Comparison of ENCODE assay signal across 8 mouse cellular contexts in the genomic region with DNA sequence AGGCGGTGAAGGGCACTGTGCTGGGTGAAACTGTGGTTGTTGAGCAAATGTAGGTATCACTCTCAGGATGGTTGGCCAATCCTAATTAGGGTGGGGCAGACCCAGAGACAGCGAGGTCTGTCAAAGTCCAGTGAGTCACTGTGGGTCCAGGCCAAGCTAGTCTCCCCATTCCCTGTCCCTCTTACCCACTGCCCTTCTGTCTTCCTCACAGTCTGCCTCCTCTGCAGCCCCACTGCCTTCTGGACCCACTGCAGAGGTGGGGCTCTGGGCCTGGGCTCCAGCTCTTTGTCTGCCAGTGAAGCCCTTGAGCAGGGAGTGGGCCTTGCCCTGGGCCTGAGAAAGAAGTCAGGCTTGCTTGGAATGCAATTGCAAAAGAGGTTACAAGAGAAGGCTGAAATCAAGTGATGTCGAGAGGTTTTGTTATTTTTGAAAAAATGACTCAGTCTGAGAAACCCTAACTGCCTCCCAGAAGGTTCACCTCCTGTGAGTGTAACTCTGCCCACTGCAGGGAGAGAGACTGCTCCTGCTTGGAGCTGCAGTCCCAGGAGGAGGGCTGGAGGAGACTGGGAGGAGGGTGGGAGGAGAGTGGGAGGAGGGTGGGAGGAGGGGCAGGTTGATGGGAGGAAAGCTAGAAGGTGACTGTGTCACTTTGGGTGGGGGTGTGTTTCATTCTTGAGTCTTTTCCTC.
DNase-seq lines count a peak whose midpoint lies in the region; ATAC-seq and TF ChIP-seq lines count a peak whose summit lies in the region.

No protein-coding gene starts in this region.

- no peak for TF ChIP-seq CTCF in forebrain, postnatal 0 days (IDR thresholded peaks at IDR 0.05; ENCODE audit: low read depth)

- DNase-seq in forebrain, embryonic 10.5 days (ENCODE audit: extremely low spot score, low spot score): no peak
- no peak for DNase-seq in forebrain, postnatal 0 days
- peak; percentile 92 for DNase-seq in Muller cell, postnatal 12 days (ENCODE audit: inconsistent ontology term)
- DNase-seq in lung, postnatal 36 days: peak; percentile 79
- DNase-seq in cerebellum, adult 9-11 months: no peak
- no peak for DNase-seq in frontal cortex, adult 2 months (ENCODE audit: extremely low spot score in 1 of 2, low spot score in 1 of 2)

- ATAC-seq in forebrain, postnatal 0 days: no peak
- peak; percentile 76 for ATAC-seq in intestine, embryonic 15.5 days
- ATAC-seq in megakaryocyte-erythroid progenitor cell, adult 5-6 weeks (replicated peaks; ENCODE audit: low FRiP score, low TSS enrichment, poor library complexity, severe bottlenecking): no peak

- H3K4me1 ChIP-seq in forebrain, embryonic 10.5 days: peaks cover 13% of the 10 kb centered on the region
- no peaks in the 10 kb centered on the region for H3K4me1 ChIP-seq in forebrain, postnatal 0 days (ENCODE audit: insufficient read depth)
- peaks cover 11% of the 10 kb centered on the region for H3K4me1 ChIP-seq in intestine, embryonic 15.5 days (replicated peaks)

- no peaks in the 10 kb centered on the region for H3K36me3 ChIP-seq in forebrain, embryonic 10.5 days (replicated peaks)
- H3K36me3 ChIP-seq in forebrain, postnatal 0 days (ENCODE audit: insufficient read depth): no peaks in the 10 kb centered on the region
- H3K36me3 ChIP-seq in intestine, embryonic 15.5 days: no peaks in the 10 kb centered on the region

- WGBS in forebrain, embryonic 10.5 days: 74% methylated on average over 3 of the region's 3 CpGs
- 70% methylated on average over 3 of the region's 3 CpGs for WGBS in forebrain, postnatal 0 days
- 41% methylated on average over 3 of the region's 3 CpGs for WGBS in intestine, embryonic 15.5 days

- H3K27me3 ChIP-seq in forebrain, embryonic 10.5 days (ENCODE audit: poor library complexity, severe bottlenecking): 0 out of 2 replicates have a peak, but pooled peaks cover 10% of the 10 kb centered on the region
- no peaks in the 10 kb centered on the region for H3K27me3 ChIP-seq in forebrain, postnatal 0 days (ENCODE audit: insufficient read depth, low read length)
- H3K27me3 ChIP-seq in intestine, embryonic 15.5 days (replicated peaks): no peaks in the 10 kb centered on the region

- H3K4me3 ChIP-seq in forebrain, embryonic 10.5 days: no peak overlapping the region
- H3K4me3 ChIP-seq in forebrain, postnatal 0 days (ENCODE audit: low read depth, low read length): no peak overlapping the region
- no peak overlapping the region for H3K4me3 ChIP-seq in intestine, embryonic 15.5 days (replicated peaks)

- H3K9me3 ChIP-seq in forebrain, embryonic 10.5 days: no peaks in the 10 kb centered on the region
- no peaks in the 10 kb centered on the region for H3K9me3 ChIP-seq in forebrain, postnatal 0 days (ENCODE audit: low read length)
- no peaks in the 10 kb centered on the region for H3K9me3 ChIP-seq in intestine, embryonic 15.5 days

- peak overlapping the region; percentile 56; the same call in 1 of the 2 replicates for H3K27ac ChIP-seq in forebrain, embryonic 10.5 days
- H3K27ac ChIP-seq in forebrain, postnatal 0 days (ENCODE audit: low read depth, low read length): no peak overlapping the region
- peak overlapping the region; percentile 66 for H3K27ac ChIP-seq in intestine, embryonic 15.5 days

- H3K9ac ChIP-seq in forebrain, postnatal 0 days: no peak overlapping the region
- no peak overlapping the region for H3K9ac ChIP-seq in intestine, embryonic 15.5 days

- H3K4me2 ChIP-seq in forebrain, postnatal 0 days (ENCODE audit: low read depth): no peak overlapping the region
- H3K4me2 ChIP-seq in intestine, embryonic 15.5 days (replicated peaks): no peak overlapping the region

Comparison
In these comparisons a context has a peak if more than half of its experiments do, and no peak if none do; other contexts are left out.
1. DNase-seq: peak in Muller cell, postnatal 12 days (single experiment) and lung, postnatal 36 days (single experiment); none in forebrain, embryonic 10.5 days (single experiment), forebrain, postnatal 0 days (single experiment), cerebellum, adult 9-11 months (single experiment) and frontal cortex, adult 2 months (0 of 2).